Mouse (Mus musculus): ENCODE data around the gene Nova1.

Gene Nova1

GRCm38 (mm10) chr12:46818856-46819347 lies at the start of gene Nova1:
Gene Nova1, minus strand, starts transcription at chr12:46818929.
- in situ Hi-C loops (cut with MboI; ENCODE audit: low sequenced_read_pairs): no loop called here

- in situ Hi-C loops (cut with MboI; ENCODE audit: low sequenced_read_pairs): no loop called here
Observed at GRCm38 (mm10) chr12:46819348-46820022, 756 bp upstream of the Nova1 start.

DNA sequence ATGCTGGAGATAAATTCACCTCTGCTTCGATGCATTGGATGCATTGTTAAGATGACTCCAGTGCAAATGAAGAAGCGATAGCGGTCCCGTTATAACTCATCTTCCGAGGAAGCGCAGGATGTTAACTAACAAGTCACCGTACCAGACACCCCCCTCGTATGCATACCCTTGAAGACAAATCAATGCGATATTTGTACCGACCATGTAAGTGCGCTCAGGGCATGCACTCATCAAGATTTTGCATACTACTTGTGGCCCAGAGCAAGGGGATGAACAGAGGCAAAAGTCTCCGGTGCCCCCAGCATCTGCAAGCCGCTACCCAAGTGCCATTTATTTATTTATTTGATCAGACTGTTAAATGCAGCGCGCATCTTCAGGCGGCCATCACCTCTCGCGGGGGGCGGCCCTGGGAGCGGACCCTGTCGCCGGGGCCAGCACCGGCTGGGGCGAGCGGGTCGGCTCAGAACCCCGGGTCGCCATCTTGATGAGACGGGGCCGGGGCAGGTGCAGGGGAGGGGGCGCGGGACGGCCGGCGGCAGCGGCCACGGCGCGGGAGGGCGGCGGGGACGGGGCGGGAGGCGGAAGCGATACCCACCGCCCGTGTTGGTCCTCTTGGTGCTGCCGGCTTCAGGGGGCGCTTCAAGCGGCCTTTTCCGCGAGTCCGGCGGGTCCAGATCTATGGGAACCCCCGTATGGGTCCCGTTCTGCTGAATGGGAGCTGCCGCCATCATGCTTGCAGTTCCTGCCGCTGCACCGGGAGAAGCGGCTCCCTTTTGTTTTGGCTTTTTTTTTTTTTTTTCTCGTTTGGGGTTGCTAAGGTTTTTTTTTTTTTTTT lies 491 bp downstream of the Nova1 start:
- in situ Hi-C loops (cut with MboI; ENCODE audit: low sequenced_read_pairs): no loop called here

DNA sequence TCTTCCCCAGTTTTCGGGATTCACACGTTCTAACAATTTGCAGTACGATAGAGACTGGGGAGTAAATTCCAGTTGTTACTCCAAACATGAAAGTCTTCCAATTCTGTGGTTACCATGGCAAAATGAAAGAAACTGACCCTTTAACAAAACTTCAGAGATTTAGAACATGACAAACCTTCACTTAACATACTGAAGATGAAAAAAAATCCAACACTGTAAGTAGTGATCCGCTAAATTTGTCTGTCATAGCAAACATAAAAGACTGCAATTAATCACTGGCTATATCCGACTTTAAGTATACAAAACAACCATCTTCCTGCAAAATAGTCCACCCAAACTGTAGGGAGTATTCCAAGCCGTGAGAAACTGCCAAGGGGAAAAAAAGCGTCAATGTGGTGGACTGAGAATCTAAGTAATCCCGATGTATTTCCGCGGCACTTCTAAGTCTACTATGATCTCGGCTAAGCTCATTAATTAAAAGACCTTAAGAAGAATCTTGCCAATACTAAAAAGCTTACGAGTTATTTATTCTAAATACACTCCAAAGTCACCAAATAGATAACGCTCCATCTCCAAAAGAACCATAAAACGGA lies 1.4 kb downstream of the Nova1 start:
- in situ Hi-C loops (cut with MboI; ENCODE audit: low sequenced_read_pairs): no loop called here

DNA sequence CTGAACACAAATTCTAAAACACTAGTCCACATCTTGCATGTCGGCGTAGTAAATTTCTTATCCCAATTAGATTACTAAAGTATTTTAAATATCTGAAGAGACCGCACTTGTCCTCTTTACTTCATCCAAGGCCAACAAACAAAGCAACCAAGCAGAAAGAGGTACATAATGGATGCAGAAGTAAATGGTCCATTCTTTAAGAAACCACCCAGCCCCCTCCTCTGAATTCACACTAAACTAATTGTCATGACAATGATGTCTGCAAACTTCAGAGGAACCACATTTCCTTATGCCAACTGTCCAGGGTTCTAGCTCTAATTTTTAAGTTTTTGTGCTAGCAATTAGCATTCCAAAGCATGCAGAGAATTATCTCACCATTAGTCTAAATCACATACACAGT lies 2.4 kb downstream of the Nova1 start:
- in situ Hi-C loops (cut with MboI; ENCODE audit: low sequenced_read_pairs): no loop called here

DNA sequence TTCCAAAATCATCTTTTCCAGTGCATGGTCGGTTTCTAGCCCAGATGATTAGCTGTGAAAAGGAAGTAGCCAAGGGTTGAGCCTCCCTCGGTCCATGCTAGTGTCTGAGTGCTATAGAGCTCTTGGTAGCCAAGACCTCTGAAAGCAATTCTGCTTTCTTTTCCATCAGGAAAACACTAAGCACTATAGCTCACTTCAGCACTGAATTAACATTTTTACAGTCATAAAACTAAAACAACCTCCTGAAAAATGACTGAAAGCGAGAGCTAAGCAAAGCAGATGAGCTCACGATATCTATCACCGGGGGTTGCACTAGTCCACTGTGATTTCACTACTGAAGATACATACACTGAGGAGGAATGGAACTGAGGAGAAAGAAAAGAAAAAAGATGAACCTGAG lies 3.0 kb downstream of the Nova1 start:
- in situ Hi-C loops (cut with MboI; ENCODE audit: low sequenced_read_pairs): no loop called here

DNA sequence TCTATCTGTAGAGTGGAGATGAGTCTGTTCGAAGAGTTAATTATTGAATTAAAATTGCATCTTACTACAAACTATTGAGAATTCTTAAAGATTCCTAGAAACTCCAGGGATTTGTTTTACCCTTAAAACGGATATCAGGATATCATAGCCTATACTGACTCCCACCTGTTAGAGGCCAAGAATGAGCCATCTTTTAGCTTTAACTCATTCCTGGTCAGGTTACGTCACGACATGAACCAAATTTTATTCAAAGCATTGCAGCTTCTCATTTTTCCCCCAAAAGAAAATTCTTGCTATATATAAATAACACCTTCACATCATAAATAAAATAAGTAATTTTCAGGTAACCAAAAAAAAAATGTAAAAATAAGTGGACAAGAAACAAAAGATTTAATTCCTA lies 3.9 kb downstream of the Nova1 start:
- in situ Hi-C loops (cut with MboI; ENCODE audit: low sequenced_read_pairs): no loop called here

DNA sequence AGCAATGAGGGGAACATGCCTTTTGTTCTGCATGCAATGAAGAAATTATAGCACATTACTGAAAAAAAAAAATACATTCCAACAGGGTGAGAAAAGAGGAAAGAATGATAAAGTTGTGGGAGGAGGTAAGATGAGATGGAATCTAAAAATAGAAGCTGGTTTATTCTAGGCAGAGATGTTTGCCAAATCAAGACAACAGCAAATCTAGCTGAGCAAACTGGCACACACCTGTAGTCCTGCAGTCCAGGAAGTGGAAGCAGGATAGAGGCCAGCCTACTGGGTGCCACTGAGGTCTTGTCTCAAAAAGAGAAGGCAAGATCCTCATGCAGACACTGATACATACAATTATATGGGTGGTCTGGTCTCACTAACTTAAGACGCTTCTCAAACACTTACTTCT lies 17.4 kb downstream of the Nova1 start:
- in situ Hi-C loops (cut with MboI; ENCODE audit: low sequenced_read_pairs): no loop called here

- in situ Hi-C loops (cut with MboI; ENCODE audit: low sequenced_read_pairs): no loop called here
Observed at GRCm38 (mm10) chr12:46782301-46783280, 36.1 kb downstream of the Nova1 start.

DNA sequence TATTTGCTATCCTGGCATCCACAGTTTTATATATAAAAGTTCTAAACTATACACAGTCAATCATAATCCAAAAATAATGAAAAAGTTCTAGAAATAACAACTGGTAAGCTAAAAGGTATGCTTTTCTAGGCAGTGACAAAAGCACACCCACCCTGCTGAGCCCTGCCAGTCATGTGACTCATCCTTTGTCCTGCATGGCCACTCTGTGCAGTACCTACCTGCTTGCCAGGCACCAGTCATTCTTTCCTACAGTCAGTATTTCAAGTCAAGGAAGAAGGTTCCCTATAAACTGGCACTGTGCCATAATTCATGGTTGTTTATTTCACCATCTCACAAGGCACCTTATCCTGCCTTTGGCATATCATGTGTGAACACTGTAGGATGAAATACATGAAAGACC lies 37.2 kb downstream of the Nova1 start:
- in situ Hi-C loops (cut with MboI; ENCODE audit: low sequenced_read_pairs): no loop called here

- in situ Hi-C loops (cut with MboI; ENCODE audit: low sequenced_read_pairs): no loop called here
Observed at GRCm38 (mm10) chr12:46780983-46781382, 37.7 kb downstream of the Nova1 start.

GRCm38 (mm10) chr12:46759450-46759849 lies 59.3 kb downstream of the Nova1 start:
- in situ Hi-C loops (cut with MboI; ENCODE audit: low sequenced_read_pairs): no loop called here

DNA sequence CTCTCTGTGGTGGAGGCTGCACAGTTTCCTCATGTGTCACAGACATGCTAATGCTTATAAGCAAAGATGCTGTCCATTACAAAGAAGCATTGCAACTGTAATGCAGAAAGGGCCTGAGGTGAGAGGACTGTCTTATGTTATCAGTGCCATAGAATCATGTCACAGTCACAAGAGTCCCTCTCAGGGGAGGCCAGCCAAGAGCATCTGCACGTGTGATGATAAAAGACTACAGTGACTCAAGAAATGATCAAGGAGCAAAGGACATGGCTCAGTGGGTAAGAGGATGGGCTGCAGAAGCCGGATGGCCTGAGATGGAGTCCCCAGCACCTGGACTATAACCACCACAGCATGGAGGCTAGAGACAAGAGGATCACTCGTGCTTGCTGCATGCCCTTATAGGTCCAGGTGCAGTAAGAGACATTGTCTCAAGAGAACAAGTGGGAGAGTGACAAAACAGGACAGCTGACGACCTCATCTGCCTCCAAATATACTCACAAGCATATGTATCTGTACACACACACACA lies 64.3 kb downstream of the Nova1 start:
- in situ Hi-C loops (cut with MboI; ENCODE audit: low sequenced_read_pairs): no loop called here

DNA sequence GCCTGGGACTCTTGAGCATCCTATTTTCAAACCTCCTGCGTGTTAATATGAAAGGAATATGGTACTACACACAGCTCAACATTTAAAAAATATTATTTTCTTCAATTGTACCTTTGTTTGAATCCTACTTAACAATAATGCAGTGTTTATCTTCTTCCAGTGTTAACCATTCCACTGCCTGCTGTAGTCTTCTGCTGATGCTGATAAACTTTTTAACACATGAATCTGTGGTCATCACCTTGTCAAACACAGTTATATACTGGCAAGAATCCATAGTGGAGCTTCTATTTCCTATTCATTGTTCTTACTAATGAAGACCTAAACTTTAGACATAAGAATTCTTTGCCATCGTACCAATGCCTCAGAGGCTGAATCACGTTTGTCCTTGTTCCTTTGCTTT lies 65.6 kb downstream of the Nova1 start:
- in situ Hi-C loops (cut with MboI; ENCODE audit: low sequenced_read_pairs): no loop called here

- in situ Hi-C loops (cut with MboI; ENCODE audit: low sequenced_read_pairs): no loop called here
Observed at GRCm38 (mm10) chr12:46733261-46733660, 85.5 kb downstream of the Nova1 start.

- in situ Hi-C loops (cut with MboI; ENCODE audit: low sequenced_read_pairs): no loop called here
Observed at GRCm38 (mm10) chr12:46731943-46732342, 86.8 kb downstream of the Nova1 start.

- in situ Hi-C loops (cut with MboI; ENCODE audit: low sequenced_read_pairs): no loop called here
Observed at GRCm38 (mm10) chr12:46721914-46722313, 96.8 kb downstream of the Nova1 start.

GRCm38 (mm10) chr12:46719076-46719475 lies 99.7 kb downstream of the Nova1 start:
- in situ Hi-C loops (cut with MboI; ENCODE audit: low sequenced_read_pairs): no loop called here

- in situ Hi-C loops (cut with MboI; ENCODE audit: low sequenced_read_pairs): no loop called here
Observed at GRCm38 (mm10) chr12:46710094-46710493, 108.6 kb downstream of the Nova1 start.

DNA sequence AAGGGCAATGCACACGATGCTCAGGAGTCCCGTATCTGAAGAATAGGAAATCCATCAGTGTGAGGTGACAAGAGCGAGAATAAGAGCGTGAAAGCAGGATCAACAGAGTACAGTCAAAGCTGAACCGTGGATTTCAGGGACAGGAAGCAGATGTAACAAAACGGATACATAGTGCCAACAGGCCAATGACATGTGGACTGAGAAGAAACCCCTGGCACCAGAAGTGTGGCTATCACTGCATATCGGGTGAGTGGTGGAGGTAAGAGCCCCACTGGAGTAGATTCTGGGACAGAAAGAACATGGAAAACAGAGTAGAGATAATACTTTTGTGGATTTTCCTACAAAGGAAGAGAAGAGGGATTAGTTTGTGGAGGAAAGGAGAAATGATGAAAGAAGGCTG lies 109.3 kb downstream of the Nova1 start:
- in situ Hi-C loops (cut with MboI; ENCODE audit: low sequenced_read_pairs): no loop called here

Measured in CH12F3 (cell line).